9 mouse cellular contexts compared by ENCODE assay signal in the genomic region with DNA sequence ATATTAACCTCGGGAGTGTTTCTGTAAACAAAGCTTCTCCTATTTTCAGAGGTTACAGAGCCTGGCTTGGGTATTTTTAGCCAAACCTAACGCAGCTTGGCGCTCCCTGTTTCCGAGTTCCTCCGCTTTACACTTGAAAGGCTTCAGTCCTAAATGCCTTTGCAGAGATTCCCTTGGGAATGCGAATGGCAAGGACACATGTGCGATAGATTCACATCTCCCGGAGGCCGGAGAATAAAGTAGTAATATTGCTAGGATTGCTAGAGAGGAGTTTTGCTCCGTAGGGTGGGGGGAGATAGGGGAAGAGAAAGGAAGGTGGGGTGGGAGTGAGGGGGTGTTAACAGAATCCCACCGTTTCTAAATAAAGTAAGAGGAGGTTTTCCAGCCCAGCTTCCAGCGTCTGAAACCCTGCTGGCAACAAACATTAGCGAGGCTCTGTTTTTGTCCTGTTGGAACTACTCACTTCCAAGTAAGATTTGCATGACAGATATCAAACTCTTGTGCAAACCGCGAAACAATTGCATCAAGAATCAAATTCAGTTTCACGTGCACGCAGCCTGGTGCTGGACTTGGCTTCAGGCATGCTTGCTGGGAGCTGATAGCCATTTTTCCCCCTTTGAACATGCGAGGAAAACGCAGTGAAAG. TPM values are rescaled to one million over a fixed set of nuclear protein-coding genes. Genes with fewer than 3 reads are reported as not detected.
DNase-seq lines count a peak whose midpoint lies in the region; ATAC-seq lines count a peak whose summit lies in the region.
"Had no signal": no experiment of that assay in that cellular context is flagged by ENCODE, and none has a peak within 500 bp of the region (broad histone marks: within the 10 kb centered on the region; RNA-seq: fewer than 3 reads in every experiment).

No protein-coding gene starts in this region.

- peak overlapping the region; percentile 93 for H3K4me2 ChIP-seq in kidney, embryonic 15.5 days
- H3K4me2 ChIP-seq in forebrain, embryonic 11.5 days (ENCODE audit: low read depth, low read length, severe bottlenecking), result peak overlapping the region; percentile 57
- peak overlapping the region; percentile 87 for H3K4me2 ChIP-seq in hindbrain, embryonic 15.5 days

- DNase-seq in kidney, postnatal 25 days, result no peak
- no peak for DNase-seq in forebrain, embryonic 11.5 days (ENCODE audit: low spot score)
- DNase-seq in midbrain, embryonic 10.5 days (ENCODE audit: low spot score), result no peak
- no peak for DNase-seq in right cerebral cortex, postnatal 25 days
- DNase-seq in layer of hippocampus, postnatal 25 days (ENCODE audit: extremely low spot score in 1 of 2, low spot score in 1 of 2), result no peak
- DNase-seq in T-cell, adult 2 months (ENCODE audit: low spot score), result no peak

- WGBS in kidney, embryonic 15.5 days, result under 1% methylated on average over 19 of the region's 19 CpGs
- 1% methylated on average over 19 of the region's 19 CpGs for WGBS in forebrain, embryonic 11.5 days
- under 1% methylated on average over 19 of the region's 19 CpGs for WGBS in hindbrain, embryonic 15.5 days
- under 1% methylated on average over 19 of the region's 19 CpGs for WGBS in midbrain, embryonic 10.5 days

- H3K9ac ChIP-seq in kidney, embryonic 15.5 days, result peak overlapping the region; percentile 56
- peak overlapping the region; percentile 64 for H3K9ac ChIP-seq in forebrain, embryonic 11.5 days (ENCODE audit: low read length)
- H3K9ac ChIP-seq in hindbrain, embryonic 15.5 days, result peak overlapping the region; percentile 51

- ATAC-seq in kidney, embryonic 15.5 days (replicated peaks; ENCODE audit: low FRiP score), result no peak
- ATAC-seq in forebrain, embryonic 11.5 days (replicated peaks; ENCODE audit: low FRiP score), result no peak
- no peak for ATAC-seq in hindbrain, embryonic 15.5 days (ENCODE audit: low FRiP score, low read depth)

- H3K27ac ChIP-seq in kidney, embryonic 15.5 days, result peak overlapping the region; percentile 81
- peak overlapping the region; percentile 92 for H3K27ac ChIP-seq in forebrain, embryonic 11.5 days (ENCODE audit: low read depth, low read length)
- peak overlapping the region; percentile 66 for H3K27ac ChIP-seq in hindbrain, embryonic 15.5 days (replicated peaks)
- H3K27ac ChIP-seq in midbrain, embryonic 10.5 days (replicated peaks), result peak overlapping the region; percentile 93

- no peaks in the 10 kb centered on the region for H3K36me3 ChIP-seq in kidney, embryonic 15.5 days
- H3K36me3 ChIP-seq in forebrain, embryonic 11.5 days (ENCODE audit: control insufficient read depth, insufficient read depth, low read length), result no peaks in the 10 kb centered on the region
- H3K36me3 ChIP-seq in hindbrain, embryonic 15.5 days, result no peaks in the 10 kb centered on the region
- H3K36me3 ChIP-seq in midbrain, embryonic 10.5 days, result peaks cover 5% of the 10 kb centered on the region; the same call in 1 of the 2 replicates

- H3K4me1 ChIP-seq in kidney, embryonic 15.5 days, result peaks cover 49% of the 10 kb centered on the region
- peaks cover 3% of the 10 kb centered on the region; the same call in 1 of the 2 replicates for H3K4me1 ChIP-seq in forebrain, embryonic 11.5 days (replicated peaks; ENCODE audit: control insufficient read depth, insufficient read depth, low read length)
- peaks cover 39% of the 10 kb centered on the region for H3K4me1 ChIP-seq in hindbrain, embryonic 15.5 days (replicated peaks)
- peaks cover 63% of the 10 kb centered on the region for H3K4me1 ChIP-seq in midbrain, embryonic 10.5 days

- H3K27me3 ChIP-seq in kidney, embryonic 15.5 days, result peaks cover 11% of the 10 kb centered on the region; the same call in 1 of the 2 replicates
- peaks cover 4% of the 10 kb centered on the region; the same call in 1 of the 2 replicates for H3K27me3 ChIP-seq in forebrain, embryonic 11.5 days (ENCODE audit: control insufficient read depth, insufficient read depth, low read length)
- no peaks in the 10 kb centered on the region for H3K27me3 ChIP-seq in hindbrain, embryonic 15.5 days
- peaks cover 37% of the 10 kb centered on the region for H3K27me3 ChIP-seq in midbrain, embryonic 10.5 days (ENCODE audit: low read depth, poor library complexity, severe bottlenecking)

- no peaks in the 10 kb centered on the region for H3K9me3 ChIP-seq in kidney, embryonic 15.5 days (replicated peaks)
- H3K9me3 ChIP-seq in forebrain, embryonic 11.5 days (ENCODE audit: control insufficient read depth, low read length), result no peaks in the 10 kb centered on the region
- no peaks in the 10 kb centered on the region for H3K9me3 ChIP-seq in hindbrain, embryonic 15.5 days
- H3K9me3 ChIP-seq in midbrain, embryonic 10.5 days (replicated peaks), result no peaks in the 10 kb centered on the region

- peak overlapping the region; percentile 54 for H3K4me3 ChIP-seq in kidney, embryonic 15.5 days (replicated peaks)
- peak overlapping the region; percentile 48 for H3K4me3 ChIP-seq in forebrain, embryonic 11.5 days (ENCODE audit: low read depth, low read length)
- peak overlapping the region; percentile 48 for H3K4me3 ChIP-seq in hindbrain, embryonic 15.5 days
- H3K4me3 ChIP-seq in midbrain, embryonic 10.5 days, result peak overlapping the region; percentile 63

RNA-seq across cellular contexts. Expression of gene Tnfrsf19, which starts 0.7 kb away (rescaled TPM):
- polyA plus RNA-seq in kidney, embryonic 15.5 days (2015; fragmentation: Nextera tagmentation; extraction: Ambion mirVana), result 14.6 and 16.4 TPM in 2 replicates
- polyA plus RNA-seq in forebrain, embryonic 11.5 days (2014; fragmentation: Nextera tagmentation; extraction: Ambion mirVana), result 127 and 138 TPM in 2 replicates
- 32.1 and 32.3 TPM in 2 replicates for polyA plus RNA-seq in hindbrain, embryonic 15.5 days (2015; fragmentation: Nextera tagmentation; extraction: Ambion mirVana)
- polyA plus RNA-seq in midbrain, embryonic 10.5 days (2016; fragmentation: Nextera tagmentation; extraction: Ambion mirVana), result 76.1 and 88.7 TPM in 2 replicates
- total RNA-seq in layer of hippocampus, postnatal 25 days (2021), result 10 to 100 TPM; 51.8 to 64.6 TPM
- total RNA-seq: MEL had no signal
